Mouse (Mus musculus): ENCODE results near the gene Pax7. TPM values are rescaled to one million over a fixed set of nuclear protein-coding genes. Genes with fewer than 3 reads are reported as not detected.

Gene Pax7
- polyA plus RNA-seq, 1 experiment from 2014 or later, result not detected

DNA sequence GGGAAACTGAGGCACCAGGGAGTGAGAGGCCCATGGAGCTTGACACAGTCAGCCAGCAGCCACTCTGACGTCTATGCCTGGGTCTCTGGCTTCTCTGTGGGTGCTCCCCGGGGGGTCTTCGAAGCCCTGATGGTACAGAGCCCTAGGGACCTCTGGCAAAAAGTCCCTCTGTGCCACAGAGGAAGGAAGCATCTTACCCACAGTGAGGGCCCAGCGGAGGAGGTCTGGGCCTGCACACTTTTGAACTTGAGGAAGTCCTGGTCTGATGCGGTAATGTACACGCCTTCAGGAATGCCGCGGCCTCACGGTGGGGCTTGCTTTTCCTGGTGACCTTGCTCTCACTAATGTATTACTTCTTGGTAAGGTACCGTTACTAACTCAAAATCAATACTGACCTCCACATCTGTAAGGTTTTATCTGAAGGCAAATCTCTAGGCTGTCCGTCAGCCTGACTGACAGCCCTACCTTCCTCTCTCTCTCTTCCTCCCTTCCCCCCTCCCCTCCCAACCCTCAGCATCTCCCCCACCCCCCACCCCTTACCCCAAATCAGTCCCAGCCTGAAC is 79.1 kb downstream of the Pax7 start:
- Histone ChIP-seq H3K4me2 (ENCODE audit: low read depth, low read length) (no peak overlapping the region), H3K27ac (ENCODE audit: low read length) (no peak overlapping the region), H3K9me3 (replicated peaks; ENCODE audit: control insufficient read depth, low read length) (no peaks in the 10 kb centered on the region), H3K9ac (ENCODE audit: low read length) (no peak overlapping the region), H3K27me3 (ENCODE audit: control insufficient read depth, insufficient read depth, low read length) (peaks cover 39% of the 10 kb centered on the region), H3K4me3 (ENCODE audit: low read length) (no peak overlapping the region), H3K36me3 (ENCODE audit: control insufficient read depth, insufficient read depth) (no peaks in the 10 kb centered on the region), H3K4me1 (ENCODE audit: control insufficient read depth, insufficient read depth, low read length) (no peaks in the 10 kb centered on the region)
- WGBS, result 25% methylated on average over 11 of the region's 11 CpGs
- ATAC-seq (replicated peaks; ENCODE audit: extremely low read depth, insufficient read depth, low FRiP score), result no peak

DNA sequence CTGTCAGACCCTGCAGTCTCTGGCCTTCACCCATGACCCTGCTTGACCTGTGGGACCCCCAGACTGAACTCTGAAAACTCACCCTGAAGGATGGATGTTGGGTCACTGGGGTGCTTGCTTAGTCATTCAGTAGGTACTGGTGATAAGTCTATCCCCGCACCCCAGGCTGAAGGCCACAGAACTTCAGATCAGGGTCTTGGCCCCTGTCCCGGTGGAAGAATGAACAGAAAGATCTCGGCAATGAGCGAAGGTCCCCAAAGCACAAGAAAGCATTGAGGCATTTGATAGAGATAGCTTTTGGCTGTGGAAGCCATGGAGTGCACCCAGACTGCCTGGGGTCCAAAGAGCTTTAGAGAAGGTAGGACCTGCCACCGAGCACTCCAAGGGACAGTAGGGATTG is 82.4 kb downstream of the Pax7 start:
- H3K4me3 ChIP-seq (ENCODE audit: low read length), result no peak overlapping the region
- no peaks in the 10 kb centered on the region for H3K4me1 ChIP-seq (ENCODE audit: control insufficient read depth, insufficient read depth, low read length)
- no peak overlapping the region for H3K27ac ChIP-seq (ENCODE audit: low read length)
- H3K27me3 ChIP-seq (ENCODE audit: control insufficient read depth, insufficient read depth, low read length), result peaks cover 23% of the 10 kb centered on the region
- ATAC-seq (replicated peaks; ENCODE audit: extremely low read depth, insufficient read depth, low FRiP score), result no peak
- H3K9me3 ChIP-seq (replicated peaks; ENCODE audit: control insufficient read depth, low read length), result no peaks in the 10 kb centered on the region
- no peak overlapping the region for H3K4me2 ChIP-seq (ENCODE audit: low read depth, low read length)
- WGBS, result 80% methylated on average over 5 of the region's 5 CpGs
- H3K9ac ChIP-seq (ENCODE audit: low read length), result no peak overlapping the region
- H3K36me3 ChIP-seq (ENCODE audit: control insufficient read depth, insufficient read depth), result no peaks in the 10 kb centered on the region

DNA sequence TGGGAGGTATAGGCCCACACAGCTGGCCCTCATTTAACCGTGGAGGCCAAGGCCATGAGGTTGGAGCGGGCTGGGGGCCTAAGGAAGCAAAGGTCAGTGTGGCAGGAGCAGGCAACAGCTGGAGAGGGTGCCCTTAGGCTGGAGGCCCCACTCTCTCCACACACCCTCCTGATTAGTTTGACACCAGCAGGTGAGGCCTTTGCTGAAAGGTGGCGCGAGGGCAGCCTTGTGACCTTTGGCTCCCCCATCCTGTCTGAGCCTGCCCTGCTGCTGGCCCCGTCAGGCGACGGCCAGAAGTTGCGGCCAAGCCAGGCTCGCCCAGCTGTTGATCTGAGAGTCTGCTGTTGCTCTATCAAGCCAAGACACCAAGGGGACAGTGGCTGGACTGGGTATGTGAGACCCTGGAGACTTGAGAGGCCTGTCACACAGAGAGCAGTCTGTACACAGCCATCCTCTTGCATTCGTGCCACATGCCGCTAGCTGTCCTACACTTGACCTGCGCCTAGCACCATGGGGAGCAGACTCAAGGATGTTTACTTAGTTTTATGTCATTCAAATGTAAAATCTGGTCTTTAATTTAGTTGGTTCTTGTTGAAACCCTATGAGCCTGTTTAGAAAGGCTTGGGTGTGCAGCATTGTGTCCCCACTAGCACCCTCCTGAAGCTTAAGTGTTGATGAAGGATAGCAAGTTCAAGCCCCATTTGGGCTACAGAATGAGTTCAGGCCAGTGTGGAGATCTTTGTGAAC is 86.0 kb downstream of the Pax7 start:
- no peak for ATAC-seq (replicated peaks; ENCODE audit: extremely low read depth, insufficient read depth, low FRiP score)
- H3K27ac ChIP-seq (ENCODE audit: low read length), result no peak overlapping the region
- peaks cover 5% of the 10 kb centered on the region; the same call in 1 of the 2 replicates for H3K27me3 ChIP-seq (ENCODE audit: control insufficient read depth, insufficient read depth, low read length)
- no peak overlapping the region for H3K4me3 ChIP-seq (ENCODE audit: low read length)
- H3K9me3 ChIP-seq (replicated peaks; ENCODE audit: control insufficient read depth, low read length), result no peaks in the 10 kb centered on the region
- 55% methylated on average over 12 of the region's 12 CpGs for WGBS
- no peaks in the 10 kb centered on the region for H3K4me1 ChIP-seq (ENCODE audit: control insufficient read depth, insufficient read depth, low read length)
- no peak overlapping the region for H3K9ac ChIP-seq (ENCODE audit: low read length)
- H3K36me3 ChIP-seq (ENCODE audit: control insufficient read depth, insufficient read depth), result no peaks in the 10 kb centered on the region
- H3K4me2 ChIP-seq (ENCODE audit: low read depth, low read length), result no peak overlapping the region

DNA sequence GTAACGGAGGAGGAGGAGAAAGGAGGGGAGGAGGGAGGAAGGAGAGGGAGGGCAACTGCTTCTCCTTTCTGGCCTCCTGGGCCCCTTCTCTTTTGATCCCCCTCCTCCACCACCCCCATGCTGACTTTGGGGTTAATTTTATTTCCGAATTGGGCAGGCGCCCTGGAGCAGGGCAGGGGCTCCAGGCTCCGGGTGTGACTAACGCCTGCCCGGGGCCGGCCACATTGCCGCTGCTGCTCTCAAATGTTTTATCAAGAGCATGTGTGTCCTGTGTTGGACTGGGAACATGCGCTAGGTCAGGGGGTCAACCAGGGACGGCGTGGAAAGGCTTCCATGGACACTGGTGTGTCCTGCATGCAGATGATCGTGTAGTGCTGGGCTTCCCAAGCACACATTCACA is 87.2 kb downstream of the Pax7 start:
- Histone ChIP-seq H3K9me3 (replicated peaks; ENCODE audit: control insufficient read depth, low read length) (0 out of 2 replicates have a peak, but pooled peaks cover 3% of the 10 kb centered on the region), H3K27me3 (ENCODE audit: control insufficient read depth, insufficient read depth, low read length) (0 out of 2 replicates have a peak, but pooled peaks cover 4% of the 10 kb centered on the region), H3K4me1 (ENCODE audit: control insufficient read depth, insufficient read depth, low read length) (no peaks in the 10 kb centered on the region), H3K36me3 (ENCODE audit: control insufficient read depth, insufficient read depth) (no peaks in the 10 kb centered on the region), H3K9ac (ENCODE audit: low read length) (no peak overlapping the region), H3K27ac (ENCODE audit: low read length) (no peak overlapping the region), H3K4me3 (ENCODE audit: low read length) (no peak overlapping the region), H3K4me2 (ENCODE audit: low read depth, low read length) (no peak overlapping the region)
- WGBS, result 35% methylated on average over 11 of the region's 12 CpGs
- no peak for ATAC-seq (replicated peaks; ENCODE audit: extremely low read depth, insufficient read depth, low FRiP score)

DNA sequence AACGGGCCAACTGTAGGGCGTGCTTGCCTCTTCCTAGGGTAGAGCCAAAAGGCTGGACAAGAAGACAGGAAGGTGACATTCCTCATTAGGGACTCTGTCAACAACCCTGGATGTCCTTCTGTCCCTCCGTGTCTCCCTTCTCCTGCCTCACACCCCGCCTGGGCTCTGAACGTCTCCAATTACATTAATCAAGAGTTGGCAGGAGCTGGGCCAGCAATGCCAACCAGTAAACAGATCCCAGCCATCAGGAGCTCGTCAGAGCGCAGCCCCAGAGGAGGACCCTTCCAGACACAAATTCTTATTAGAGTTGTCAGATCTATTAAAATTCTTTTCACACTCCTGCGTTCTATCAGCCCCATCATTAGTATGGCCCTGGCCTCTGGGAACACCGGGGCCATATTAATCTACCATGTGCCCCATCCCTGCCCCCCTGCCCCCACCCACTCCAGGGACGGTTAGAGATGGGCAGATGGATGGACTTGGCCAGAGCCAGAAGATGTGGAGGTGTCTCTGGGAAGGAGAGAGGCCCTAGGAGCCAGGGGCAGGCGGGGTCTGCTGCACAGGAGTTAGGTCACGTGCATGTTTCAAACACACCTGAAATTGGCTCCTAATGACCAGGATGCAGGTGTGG is 88.4 kb downstream of the Pax7 start:
- Histone ChIP-seq H3K9ac (ENCODE audit: low read length) (no peak overlapping the region), H3K9me3 (replicated peaks; ENCODE audit: control insufficient read depth, low read length) (0 out of 2 replicates have a peak, but pooled peaks cover 3% of the 10 kb centered on the region), H3K36me3 (ENCODE audit: control insufficient read depth, insufficient read depth) (no peaks in the 10 kb centered on the region), H3K27ac (ENCODE audit: low read length) (no peak overlapping the region), H3K4me3 (ENCODE audit: low read length) (no peak overlapping the region), H3K4me2 (ENCODE audit: low read depth, low read length) (no peak overlapping the region), H3K4me1 (ENCODE audit: control insufficient read depth, insufficient read depth, low read length) (no peaks in the 10 kb centered on the region), H3K27me3 (ENCODE audit: control insufficient read depth, insufficient read depth, low read length) (0 out of 2 replicates have a peak, but pooled peaks cover 4% of the 10 kb centered on the region)
- WGBS, result 58% methylated on average over 12 of the region's 12 CpGs
- ATAC-seq (replicated peaks; ENCODE audit: extremely low read depth, insufficient read depth, low FRiP score), result no peak

DNA sequence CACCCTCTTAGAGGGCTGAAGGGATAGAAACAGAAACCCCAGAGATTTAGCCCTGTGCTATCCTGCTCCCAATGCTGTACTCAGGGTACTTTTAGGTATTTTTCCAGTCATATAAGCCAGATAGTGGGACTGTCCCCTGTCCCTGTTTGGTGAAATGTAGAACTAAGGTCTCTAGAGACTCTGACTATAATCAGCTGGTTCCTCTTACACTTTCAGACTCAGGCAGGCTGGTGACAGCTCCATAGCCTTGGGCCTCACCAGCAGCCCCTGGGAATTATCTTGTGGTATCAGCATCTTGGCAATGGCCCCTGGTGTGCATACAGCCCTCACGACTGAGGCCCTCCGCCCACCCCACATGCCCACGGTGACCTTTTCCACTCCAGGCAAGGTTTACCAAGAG is 89.7 kb downstream of the Pax7 start:
- 27% methylated on average over 3 of the region's 3 CpGs for WGBS

DNA sequence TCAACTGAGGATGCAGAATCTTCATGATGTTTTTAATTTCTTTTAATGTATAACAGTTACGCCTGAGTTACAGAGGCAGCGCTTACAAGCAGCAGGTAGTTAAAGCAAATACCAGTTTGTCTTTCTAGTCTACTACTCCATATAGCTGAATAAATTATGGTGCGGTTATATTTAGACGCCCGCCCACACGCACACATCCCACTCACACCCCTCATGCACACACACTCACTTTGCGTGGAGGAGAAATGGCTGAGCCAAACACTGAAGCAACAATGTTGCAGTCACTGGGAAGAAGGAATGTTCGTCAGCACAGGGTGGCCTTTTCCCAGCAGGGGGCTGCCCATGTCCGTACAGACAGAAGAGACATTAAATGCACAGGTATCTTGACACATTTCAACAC is 96.3 kb downstream of the Pax7 start:
- H3K4me2 ChIP-seq (ENCODE audit: low read depth, low read length), result no peak overlapping the region

More for the DNA sequence above, 89.7 kb downstream of the Pax7 start:
- 0 out of 2 replicates have a peak, but pooled peaks cover 3% of the 10 kb centered on the region for H3K9me3 ChIP-seq (replicated peaks; ENCODE audit: control insufficient read depth, low read length)
- no peak for ATAC-seq (replicated peaks; ENCODE audit: extremely low read depth, insufficient read depth, low FRiP score)
- H3K27ac ChIP-seq (ENCODE audit: low read length), result no peak overlapping the region
- H3K4me1 ChIP-seq (ENCODE audit: control insufficient read depth, insufficient read depth, low read length), result no peaks in the 10 kb centered on the region
- no peak overlapping the region for H3K4me3 ChIP-seq (ENCODE audit: low read length)
- no peak overlapping the region for H3K9ac ChIP-seq (ENCODE audit: low read length)
- no peaks in the 10 kb centered on the region for H3K36me3 ChIP-seq (ENCODE audit: control insufficient read depth, insufficient read depth)
- H3K27me3 ChIP-seq (ENCODE audit: control insufficient read depth, insufficient read depth, low read length), result 0 out of 2 replicates have a peak, but pooled peaks cover 4% of the 10 kb centered on the region
- no peak overlapping the region for H3K4me2 ChIP-seq (ENCODE audit: low read depth, low read length)

DNA sequence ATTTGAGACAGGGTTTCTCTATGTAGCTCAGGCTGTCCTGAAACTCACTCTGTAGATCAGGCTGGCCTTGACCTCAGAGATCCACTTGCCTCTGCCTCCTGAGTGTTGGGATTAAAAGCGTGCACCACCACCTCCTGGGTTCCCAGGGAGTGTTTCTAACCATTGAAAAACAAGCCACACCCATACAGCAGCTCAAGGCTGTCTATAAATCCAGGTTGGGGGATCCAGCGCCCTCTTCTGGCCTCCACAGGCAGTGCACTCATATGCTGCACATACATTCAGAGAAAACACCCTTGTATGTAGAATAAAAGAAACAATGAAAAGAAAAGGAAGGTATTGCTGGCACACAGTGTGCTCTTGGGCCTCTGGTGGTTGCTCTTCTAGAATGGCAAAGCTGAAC is 106.2 kb downstream of the Pax7 start:
- peaks cover 11% of the 10 kb centered on the region; the same call in 1 of the 2 replicates for H3K27me3 ChIP-seq (ENCODE audit: control insufficient read depth, insufficient read depth, low read length)
- H3K4me2 ChIP-seq (ENCODE audit: low read depth, low read length), result no peak overlapping the region
- H3K4me1 ChIP-seq (ENCODE audit: control insufficient read depth, insufficient read depth, low read length), result no peaks in the 10 kb centered on the region
- H3K9ac ChIP-seq (ENCODE audit: low read length), result no peak overlapping the region
- H3K27ac ChIP-seq (ENCODE audit: low read length), result no peak overlapping the region
- WGBS, result 54% methylated on average over 2 of the region's 2 CpGs
- peaks cover 5% of the 10 kb centered on the region; the same call in 1 of the 2 replicates for H3K9me3 ChIP-seq (replicated peaks; ENCODE audit: control insufficient read depth, low read length)
- no peak overlapping the region for H3K4me3 ChIP-seq (ENCODE audit: low read length)
- ATAC-seq (replicated peaks; ENCODE audit: extremely low read depth, insufficient read depth, low FRiP score), result no peak
- H3K36me3 ChIP-seq (ENCODE audit: control insufficient read depth, insufficient read depth), result no peaks in the 10 kb centered on the region

More for the DNA sequence above, 96.3 kb downstream of the Pax7 start:
- WGBS, result 80% methylated on average over 9 of the region's 9 CpGs
- Histone ChIP-seq H3K27ac (ENCODE audit: low read length) (no peak overlapping the region), H3K4me3 (ENCODE audit: low read length) (no peak overlapping the region), H3K9ac (ENCODE audit: low read length) (no peak overlapping the region), H3K27me3 (ENCODE audit: control insufficient read depth, insufficient read depth, low read length) (peaks cover 2% of the 10 kb centered on the region; the same call in 1 of the 2 replicates), H3K9me3 (replicated peaks; ENCODE audit: control insufficient read depth, low read length) (0 out of 2 replicates have a peak, but pooled peaks cover 3% of the 10 kb centered on the region), H3K4me1 (ENCODE audit: control insufficient read depth, insufficient read depth, low read length) (no peaks in the 10 kb centered on the region), H3K36me3 (ENCODE audit: control insufficient read depth, insufficient read depth) (no peaks in the 10 kb centered on the region)
- no peak for ATAC-seq (replicated peaks; ENCODE audit: extremely low read depth, insufficient read depth, low FRiP score)

DNA sequence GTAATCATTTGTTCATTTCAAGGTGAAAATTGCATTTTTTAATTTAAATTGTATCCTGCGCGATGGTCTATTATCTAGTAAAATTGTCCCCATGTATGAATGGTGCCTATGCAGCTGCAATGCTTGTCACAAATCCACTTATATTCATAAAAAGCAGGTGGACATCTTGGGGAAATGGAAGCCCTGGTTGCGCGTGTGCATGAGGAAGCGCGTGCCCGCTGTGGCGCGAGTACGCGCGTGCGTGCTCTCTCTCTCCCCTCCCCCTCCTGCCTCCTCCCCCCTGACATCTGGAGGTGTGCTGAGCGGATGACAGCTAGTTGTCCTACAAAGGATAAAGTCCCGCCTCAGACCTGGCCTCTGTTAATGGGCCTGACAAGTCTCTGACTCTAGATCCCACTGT is 107.9 kb downstream of the Pax7 start:
- Histone ChIP-seq H3K9me3 (replicated peaks; ENCODE audit: control insufficient read depth, low read length) (peaks cover 5% of the 10 kb centered on the region; the same call in 1 of the 2 replicates), H3K4me3 (ENCODE audit: low read length) (no peak overlapping the region), H3K4me2 (ENCODE audit: low read depth, low read length) (no peak overlapping the region), H3K36me3 (ENCODE audit: control insufficient read depth, insufficient read depth) (no peaks in the 10 kb centered on the region), H3K27ac (ENCODE audit: low read length) (no peak overlapping the region), H3K4me1 (ENCODE audit: control insufficient read depth, insufficient read depth, low read length) (no peaks in the 10 kb centered on the region), H3K9ac (ENCODE audit: low read length) (no peak overlapping the region), H3K27me3 (ENCODE audit: control insufficient read depth, insufficient read depth, low read length) (peaks cover 11% of the 10 kb centered on the region; the same call in 1 of the 2 replicates)
- WGBS, result 46% methylated on average over 15 of the region's 15 CpGs
- ATAC-seq (replicated peaks; ENCODE audit: extremely low read depth, insufficient read depth, low FRiP score), result no peak

All from heart, embryonic 16.5 days (tissue).